Mouse (Mus musculus): ENCODE results near the gene Cdk15.

DNA sequence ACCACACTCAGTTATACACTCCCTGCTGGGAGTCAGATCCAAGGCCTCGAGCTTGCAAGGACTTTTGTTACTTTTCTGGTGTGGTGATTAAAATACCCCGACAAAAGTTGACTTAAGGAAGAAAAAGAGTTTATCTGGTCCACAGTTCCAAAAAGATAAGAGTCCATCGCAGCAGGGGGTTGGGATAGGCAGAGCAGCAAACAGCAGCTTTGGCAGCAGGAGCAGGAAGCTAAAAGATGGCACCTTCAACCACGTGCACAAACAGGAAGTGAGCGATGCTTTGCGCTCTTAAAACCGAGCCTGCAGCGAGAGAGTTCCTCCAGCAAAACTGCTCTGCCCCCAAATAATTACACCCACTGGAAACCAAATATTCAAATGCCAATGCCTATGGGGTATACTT lies 12.2 kb downstream of the Cdk15 start:
- TF ChIP-seq FLI1 (IDR thresholded peaks at IDR 0.05; ENCODE audit: low read length), result no peak
- no peak for TF ChIP-seq GATA1 (IDR thresholded peaks at IDR 0.05; ENCODE audit: borderline replicate concordance, low read length)

Data from megakaryocyte, embryonic 14.5 days (primary cell).